Mouse (Mus musculus): ENCODE results near the gene Stk38l. TPM values are rescaled to one million over a fixed set of nuclear protein-coding genes. Genes with fewer than 3 reads are reported as not detected.

Stk38l gene
- polyA plus RNA-seq, 1 experiment from 2014 or later: 11.6 TPM

DNA sequence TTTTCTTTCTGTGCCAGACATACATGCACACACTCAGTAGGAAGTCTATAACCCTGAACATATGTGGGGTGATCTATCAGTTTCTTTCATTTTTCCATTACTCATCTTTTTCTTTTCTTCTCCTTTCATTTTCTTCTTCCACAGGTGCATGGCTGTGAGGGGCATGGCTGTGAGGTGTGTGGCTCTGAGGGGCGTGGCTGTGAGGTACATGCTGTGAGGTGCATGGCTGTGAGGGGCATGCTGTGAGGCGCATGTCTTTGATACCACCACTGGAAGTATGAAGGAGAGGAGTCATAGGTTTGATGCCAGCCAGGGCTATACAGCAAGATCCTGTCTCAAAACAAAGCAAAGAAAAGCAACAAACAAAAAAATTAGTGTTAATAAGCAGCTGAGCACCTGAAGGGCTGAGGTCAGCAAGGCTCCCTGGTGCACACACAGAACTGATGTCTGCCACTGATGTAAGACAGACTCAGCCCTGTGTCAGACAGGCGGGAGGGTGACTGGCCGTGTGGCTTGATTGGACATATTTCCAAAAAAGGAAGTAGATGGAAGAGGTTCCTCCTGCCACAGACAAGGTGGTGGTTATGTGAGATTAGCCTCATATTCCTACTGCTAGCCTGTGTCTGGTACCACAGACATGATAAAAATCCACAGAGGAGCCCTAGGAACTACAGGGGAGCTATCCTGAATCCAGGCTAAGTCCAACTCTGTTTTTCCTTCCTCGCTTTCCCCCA, 38.2 kb upstream of the Stk38l start:
- H3K27ac ChIP-seq (ENCODE audit: low read depth, low read length): no peak overlapping the region
- WGBS: 70% methylated on average over 5 of the region's 5 CpGs
- H3K9ac ChIP-seq (ENCODE audit: low read depth, low read length): no peak overlapping the region
- TF ChIP-seq CTCF (IDR thresholded peaks at IDR 0.05; ENCODE audit: low read depth): no peak
- peak; percentile 47 for ATAC-seq
- no peak overlapping the region for H3K4me3 ChIP-seq (ENCODE audit: low read depth, low read length)
- no peaks in the 10 kb centered on the region for H3K36me3 ChIP-seq (ENCODE audit: control insufficient read depth, insufficient read depth)
- peak overlapping the region; percentile 28; the same call in 1 of the 2 replicates for H3K4me2 ChIP-seq (replicated peaks; ENCODE audit: low read depth)
- H3K27me3 ChIP-seq (replicated peaks; ENCODE audit: control insufficient read depth, insufficient read depth, low read length): no peaks in the 10 kb centered on the region
- H3K4me1 ChIP-seq (replicated peaks; ENCODE audit: control insufficient read depth, insufficient read depth, low read length): no peaks in the 10 kb centered on the region
- no peaks in the 10 kb centered on the region for H3K9me3 ChIP-seq (ENCODE audit: control insufficient read depth)

DNA sequence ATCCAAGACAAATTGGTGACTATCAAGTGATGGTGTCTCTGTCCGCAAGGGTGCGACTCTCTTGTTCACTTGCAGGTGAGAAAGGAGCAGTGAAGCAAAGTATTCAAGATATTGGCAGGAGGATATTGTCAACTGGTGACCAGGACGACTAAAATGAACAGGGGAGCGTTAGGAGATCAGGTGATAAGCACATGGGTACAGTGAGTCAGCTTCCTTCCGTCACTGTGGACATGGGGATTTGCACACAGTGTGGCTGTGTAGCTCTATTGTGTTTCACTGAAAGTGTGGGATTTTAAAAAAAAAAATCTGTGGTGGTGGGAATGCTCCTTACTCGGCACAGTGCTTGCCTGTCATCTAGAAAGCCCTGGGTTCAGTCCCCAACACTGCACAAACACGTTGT, 36.8 kb upstream of the Stk38l start:
- no peaks in the 10 kb centered on the region for H3K4me1 ChIP-seq (replicated peaks; ENCODE audit: control insufficient read depth, insufficient read depth, low read length)
- no peak for ATAC-seq
- H3K9ac ChIP-seq (ENCODE audit: low read depth, low read length): no peak overlapping the region
- 88% methylated on average over 7 of the region's 7 CpGs for WGBS
- H3K27me3 ChIP-seq (replicated peaks; ENCODE audit: control insufficient read depth, insufficient read depth, low read length): no peaks in the 10 kb centered on the region
- H3K4me2 ChIP-seq (replicated peaks; ENCODE audit: low read depth): no peak overlapping the region
- H3K9me3 ChIP-seq (ENCODE audit: control insufficient read depth): no peaks in the 10 kb centered on the region
- H3K27ac ChIP-seq (ENCODE audit: low read depth, low read length): no peak overlapping the region
- TF ChIP-seq CTCF (IDR thresholded peaks at IDR 0.05; ENCODE audit: low read depth): no peak
- H3K4me3 ChIP-seq (ENCODE audit: low read depth, low read length): no peak overlapping the region
- H3K36me3 ChIP-seq (ENCODE audit: control insufficient read depth, insufficient read depth): no peaks in the 10 kb centered on the region

DNA sequence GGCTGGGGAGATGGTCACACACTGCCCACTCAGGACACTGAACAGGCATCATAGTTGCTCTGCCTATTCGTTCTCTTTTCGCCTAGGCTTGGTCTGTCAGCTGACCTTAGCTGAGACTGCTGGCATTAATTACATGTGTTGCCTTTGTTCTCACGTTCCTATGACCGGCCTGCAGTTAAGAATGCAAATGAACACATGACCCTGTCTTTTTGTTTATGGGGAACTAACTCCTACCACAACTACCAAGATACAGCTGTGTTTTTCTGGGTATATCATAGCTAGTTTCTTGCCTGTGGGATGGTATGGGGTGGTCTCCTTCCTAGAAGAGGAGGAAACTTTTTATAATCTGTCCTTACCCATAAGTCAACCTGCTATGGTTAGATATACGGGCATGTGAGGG, 35.9 kb upstream of the Stk38l start:
- Histone ChIP-seq H3K27me3 (replicated peaks; ENCODE audit: control insufficient read depth, insufficient read depth, low read length) (no peaks in the 10 kb centered on the region), H3K4me2 (replicated peaks; ENCODE audit: low read depth) (no peak overlapping the region), H3K27ac (ENCODE audit: low read depth, low read length) (no peak overlapping the region), H3K9me3 (ENCODE audit: control insufficient read depth) (no peaks in the 10 kb centered on the region), H3K4me3 (ENCODE audit: low read depth, low read length) (no peak overlapping the region), H3K9ac (ENCODE audit: low read depth, low read length) (no peak overlapping the region), H3K36me3 (ENCODE audit: control insufficient read depth, insufficient read depth) (no peaks in the 10 kb centered on the region), H3K4me1 (replicated peaks; ENCODE audit: control insufficient read depth, insufficient read depth, low read length) (no peaks in the 10 kb centered on the region)
- no peak for TF ChIP-seq CTCF (IDR thresholded peaks at IDR 0.05; ENCODE audit: low read depth)
- no peak for ATAC-seq
- 92% methylated on average over 5 of the region's 5 CpGs for WGBS

DNA sequence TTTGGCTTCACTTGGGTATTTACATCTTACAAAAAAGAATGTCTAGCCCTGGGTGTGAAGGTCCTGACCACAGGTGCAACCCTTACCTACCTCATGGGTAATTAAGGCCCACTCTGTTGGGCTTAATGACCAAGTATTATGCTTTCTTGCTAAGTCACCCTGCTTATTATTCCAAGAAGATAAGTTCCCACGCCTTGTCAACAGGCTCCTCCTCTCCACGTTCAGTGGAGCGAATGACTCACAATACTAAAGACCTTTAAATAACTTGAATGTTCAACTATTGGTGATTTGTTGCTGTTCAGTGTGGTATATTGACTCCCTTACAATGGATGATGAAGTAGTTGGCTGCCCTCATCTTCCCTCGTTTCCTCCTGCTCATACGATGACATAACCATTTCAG, 27.0 kb upstream of the Stk38l start:
- WGBS: 69% methylated on average over 5 of the region's 5 CpGs
- H3K27me3 ChIP-seq (replicated peaks; ENCODE audit: control insufficient read depth, insufficient read depth, low read length): no peaks in the 10 kb centered on the region
- no peaks in the 10 kb centered on the region for H3K4me1 ChIP-seq (replicated peaks; ENCODE audit: control insufficient read depth, insufficient read depth, low read length)
- H3K4me3 ChIP-seq (ENCODE audit: low read depth, low read length): no peak overlapping the region
- no peak overlapping the region for H3K27ac ChIP-seq (ENCODE audit: low read depth, low read length)
- no peak for ATAC-seq
- no peaks in the 10 kb centered on the region for H3K9me3 ChIP-seq (ENCODE audit: control insufficient read depth)
- no peaks in the 10 kb centered on the region for H3K36me3 ChIP-seq (ENCODE audit: control insufficient read depth, insufficient read depth)
- TF ChIP-seq CTCF (IDR thresholded peaks at IDR 0.05; ENCODE audit: low read depth): no peak
- H3K9ac ChIP-seq (ENCODE audit: low read depth, low read length): no peak overlapping the region
- H3K4me2 ChIP-seq (replicated peaks; ENCODE audit: low read depth): no peak overlapping the region

DNA sequence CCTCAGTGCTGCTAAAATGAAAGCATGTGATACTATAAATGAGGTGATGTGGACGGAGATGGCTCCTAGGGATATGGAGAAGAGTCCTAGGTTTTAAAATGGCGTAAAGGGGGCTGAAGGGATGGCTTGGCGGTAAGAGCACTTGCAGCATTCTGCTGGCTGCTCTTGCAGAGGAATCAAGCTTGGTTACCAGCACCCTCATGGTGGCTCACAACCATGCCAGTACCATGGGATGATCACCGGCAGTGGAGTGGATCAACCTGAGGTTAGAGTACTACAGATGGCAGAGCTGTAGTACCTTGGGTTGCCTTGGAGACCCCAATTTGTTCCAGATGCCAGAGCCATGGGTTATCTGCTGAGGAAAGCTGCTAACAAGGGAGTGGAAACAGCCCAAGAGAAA, 26.4 kb upstream of the Stk38l start:
- Histone ChIP-seq H3K4me1 (replicated peaks; ENCODE audit: control insufficient read depth, insufficient read depth, low read length) (no peaks in the 10 kb centered on the region), H3K9me3 (ENCODE audit: control insufficient read depth) (no peaks in the 10 kb centered on the region), H3K36me3 (ENCODE audit: control insufficient read depth, insufficient read depth) (no peaks in the 10 kb centered on the region), H3K27me3 (replicated peaks; ENCODE audit: control insufficient read depth, insufficient read depth, low read length) (no peaks in the 10 kb centered on the region), H3K4me2 (replicated peaks; ENCODE audit: low read depth) (no peak overlapping the region), H3K9ac (ENCODE audit: low read depth, low read length) (no peak overlapping the region), H3K27ac (ENCODE audit: low read depth, low read length) (no peak overlapping the region), H3K4me3 (ENCODE audit: low read depth, low read length) (no peak overlapping the region)
- TF ChIP-seq CTCF (IDR thresholded peaks at IDR 0.05; ENCODE audit: low read depth): no peak
- no peak for ATAC-seq
- 93% methylated on average over 4 of the region's 4 CpGs for WGBS

DNA sequence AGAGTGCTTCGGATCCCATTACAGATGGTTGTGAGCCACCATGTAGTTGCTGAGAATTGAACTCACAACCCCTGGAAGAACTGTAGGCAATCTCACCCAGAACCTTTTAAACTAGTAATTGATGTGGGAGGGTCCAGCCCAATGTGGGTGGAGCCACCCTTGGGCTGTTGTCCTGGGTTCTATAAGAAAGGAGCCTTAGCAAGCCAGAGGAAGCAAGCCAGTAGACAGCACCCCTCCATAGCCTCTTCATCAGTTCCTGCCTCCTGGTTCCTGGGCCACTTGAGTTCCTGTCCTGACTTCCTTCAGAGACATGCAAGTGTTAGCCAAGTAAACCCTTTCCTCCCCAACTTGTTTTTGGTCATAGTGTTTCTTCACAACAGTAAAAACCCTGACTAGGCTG, 24.3 kb upstream of the Stk38l start:
- Histone ChIP-seq H3K9me3 (ENCODE audit: control insufficient read depth) (no peaks in the 10 kb centered on the region), H3K9ac (ENCODE audit: low read depth, low read length) (no peak overlapping the region), H3K4me2 (replicated peaks; ENCODE audit: low read depth) (no peak overlapping the region), H3K27ac (ENCODE audit: low read depth, low read length) (no peak overlapping the region), H3K27me3 (replicated peaks; ENCODE audit: control insufficient read depth, insufficient read depth, low read length) (no peaks in the 10 kb centered on the region), H3K36me3 (ENCODE audit: control insufficient read depth, insufficient read depth) (no peaks in the 10 kb centered on the region), H3K4me1 (replicated peaks; ENCODE audit: control insufficient read depth, insufficient read depth, low read length) (no peaks in the 10 kb centered on the region), H3K4me3 (ENCODE audit: low read depth, low read length) (no peak overlapping the region)
- TF ChIP-seq CTCF (IDR thresholded peaks at IDR 0.05; ENCODE audit: low read depth): no peak
- no peak for ATAC-seq
- WGBS: 97% methylated on average over 1 of the region's 1 CpGs
